Mouse (Mus musculus) erythroblast, embryonic 14.5 days (primary cell): ENCODE measurements around the gene Gjd2. TPM values are rescaled to one million over a fixed set of nuclear protein-coding genes. Genes with fewer than 3 reads are reported as not detected.

Experiments used
- H3K27me3 ChIP-seq: 2 replicates; pipeline ENCODE4 v1.6.1; 2012; ENCODE audit warnings: inconsistent platforms; ENCODE audit not compliant: control insufficient read depth
- H3K36me3 ChIP-seq: 2 replicates; pipeline ENCODE4 v1.6.1; 2012; ENCODE audit warnings: mild to moderate bottlenecking, inconsistent platforms; ENCODE audit not compliant: control insufficient read depth
- H3K4me1 ChIP-seq: 2 replicates; pipeline ENCODE4 v1.6.1; 2012; ENCODE audit warnings: inconsistent platforms; ENCODE audit not compliant: control insufficient read depth
- H3K4me3 ChIP-seq: replicated peaks from 2 replicates; pipeline ENCODE3; 2012; ENCODE audit warnings: moderate library complexity, mild to moderate bottlenecking, inconsistent platforms
- H3K9me3 ChIP-seq: 2 replicates; pipeline ENCODE4 v1.6.1; 2012; ENCODE audit warnings: low read length, inconsistent platforms, mixed read lengths; ENCODE audit not compliant: control insufficient read depth
- GATA1 ChIP-seq: IDR thresholded peaks from 2 replicates; pipeline ENCODE4 v1.6.1; 2012; ENCODE audit warnings: low read length, inconsistent platforms, mixed read lengths
- TAL1 ChIP-seq: IDR thresholded peaks from 3 replicates; pipeline ENCODE4 v1.6.1; 2012; ENCODE audit warnings: low read length, inconsistent platforms, mixed read lengths
- polyA plus RNA-seq: library from polyadenylated mRNA; stranded (reverse); fragments of >175 nt; gene quantifications from 2 replicates; pipeline ENCODE4 v1.2.3, GENCODE M21; 2012

Gjd2 gene
- polyA plus RNA-seq = not detected in 2 replicates

GRCm38 (mm10) chr2:114013295-114013771 is at the start of gene Gjd2:
TSS of gene Gjd2 (minus strand) at chr2:114013619.
- peaks cover 27% of the 10 kb centered on the region for H3K27me3 ChIP-seq
- no peaks in the 10 kb centered on the region for H3K9me3 ChIP-seq
- H3K4me1 ChIP-seq = no peaks in the 10 kb centered on the region
- TF ChIP-seq GATA1 = no peak
- no peak for TF ChIP-seq TAL1
- no peaks in the 10 kb centered on the region for H3K36me3 ChIP-seq
- H3K4me3 ChIP-seq = no peak within 1 kb of the TSS

GRCm38 (mm10) chr2:114060071-114060591 is 46.7 kb upstream of the Gjd2 start:
- Histone ChIP-seq H3K36me3 (no peaks in the 10 kb centered on the region), H3K4me3 (no peak overlapping the region), H3K9me3 (no peaks in the 10 kb centered on the region), H3K27me3 (no peaks in the 10 kb centered on the region; the same call in 1 of the 2 replicates), H3K4me1 (no peaks in the 10 kb centered on the region)
- TF ChIP-seq TAL1 (no peak), GATA1 (no peak)

- Histone ChIP-seq H3K9me3 (no peaks in the 10 kb centered on the region), H3K27me3 (no peaks in the 10 kb centered on the region; the same call in 1 of the 2 replicates), H3K4me1 (no peaks in the 10 kb centered on the region), H3K36me3 (no peaks in the 10 kb centered on the region), H3K4me3 (no peak overlapping the region)
- no peak for TF ChIP-seq GATA1
- TF ChIP-seq TAL1 = no peak
These were observed 46.2 kb upstream of the Gjd2 start for GRCm38 (mm10) chr2:114059608-114060007.

- H3K4me3 ChIP-seq = no peak overlapping the region
- no peaks in the 10 kb centered on the region for H3K9me3 ChIP-seq
- H3K27me3 ChIP-seq = no peaks in the 10 kb centered on the region; the same call in 1 of the 2 replicates
- H3K36me3 ChIP-seq = no peaks in the 10 kb centered on the region
- TF ChIP-seq GATA1 (no peak), TAL1 (no peak)
- no peaks in the 10 kb centered on the region for H3K4me1 ChIP-seq
These were observed 44.9 kb upstream of the Gjd2 start for GRCm38 (mm10) chr2:114058226-114058796.

- H3K4me1 ChIP-seq = no peaks in the 10 kb centered on the region
- H3K9me3 ChIP-seq = no peaks in the 10 kb centered on the region
- H3K27me3 ChIP-seq = no peaks in the 10 kb centered on the region; the same call in 1 of the 2 replicates
- no peaks in the 10 kb centered on the region for H3K36me3 ChIP-seq
- TF ChIP-seq GATA1 (no peak), TAL1 (no peak)
- no peak overlapping the region for H3K4me3 ChIP-seq
These were observed 44.0 kb upstream of the Gjd2 start for GRCm38 (mm10) chr2:114057303-114057853.

GRCm38 (mm10) chr2:114054129-114054528 is 40.7 kb upstream of the Gjd2 start:
- Histone ChIP-seq H3K9me3 (no peaks in the 10 kb centered on the region), H3K36me3 (no peaks in the 10 kb centered on the region), H3K27me3 (no peaks in the 10 kb centered on the region; the same call in 1 of the 2 replicates), H3K4me3 (no peak overlapping the region), H3K4me1 (no peaks in the 10 kb centered on the region)
- TF ChIP-seq GATA1 (no peak), TAL1 (no peak)

GRCm38 (mm10) chr2:114052696-114053598 is 39.5 kb upstream of the Gjd2 start, which contains the start of gene Actc1:
TSS of gene Actc1 (minus strand) at chr2:114053548.
- no peak for TF ChIP-seq GATA1
- no peak for TF ChIP-seq TAL1
- Histone ChIP-seq H3K9me3 (no peaks in the 10 kb centered on the region), H3K4me1 (no peaks in the 10 kb centered on the region), H3K4me3 (no peak within 1 kb of the TSS), H3K36me3 (no peaks in the 10 kb centered on the region), H3K27me3 (no peaks in the 10 kb centered on the region; the same call in 1 of the 2 replicates)

GRCm38 (mm10) chr2:114051871-114052241 is 38.4 kb upstream of the Gjd2 start:
- Histone ChIP-seq H3K9me3 (no peaks in the 10 kb centered on the region), H3K27me3 (no peaks in the 10 kb centered on the region), H3K4me3 (no peak overlapping the region), H3K36me3 (no peaks in the 10 kb centered on the region), H3K4me1 (no peaks in the 10 kb centered on the region)
- TF ChIP-seq GATA1 (no peak), TAL1 (no peak)
